Mouse (Mus musculus): ENCODE measurements around the gene Aip.

DNA sequence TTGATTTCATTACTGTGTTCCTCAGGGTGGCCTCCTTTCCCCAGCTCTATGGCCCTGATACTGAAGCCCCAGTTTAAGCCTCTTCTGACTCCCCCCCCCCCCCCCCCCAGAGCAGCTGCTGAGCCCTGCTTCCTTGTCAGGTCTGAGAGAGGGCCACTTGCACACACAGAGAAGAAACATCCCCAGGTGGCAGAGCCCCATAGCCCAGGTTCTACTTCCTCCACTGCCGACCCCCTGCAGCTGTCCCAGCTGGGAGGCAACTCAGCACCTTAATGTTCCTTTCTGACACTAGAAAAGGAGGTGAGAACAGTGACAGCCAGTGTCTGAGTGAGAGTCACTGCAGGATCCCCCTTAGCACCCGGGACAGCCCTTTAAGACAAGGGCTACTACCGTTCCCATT is 21.9 kb downstream of the Aip start:
- no peak for TF ChIP-seq CTCF (IDR thresholded peaks at IDR 0.05; ENCODE audit: low read depth)
- no peak for TF ChIP-seq EP300 (optimal IDR thresholded peaks at IDR 0.05)

All from stomach, postnatal 0 days (tissue).